Mouse (Mus musculus) cerebellum, postnatal 4 days (tissue): ENCODE data around the gene Mark4.

Experiments
- DNase-seq, 2 experiments: peaks; one replicate each; pipeline ENCODE4 v3.0.0; 2022; ENCODE audit warnings: low spot score in 2 of 2, mixed read lengths in 1 of 2

Gene Mark4

DNA sequence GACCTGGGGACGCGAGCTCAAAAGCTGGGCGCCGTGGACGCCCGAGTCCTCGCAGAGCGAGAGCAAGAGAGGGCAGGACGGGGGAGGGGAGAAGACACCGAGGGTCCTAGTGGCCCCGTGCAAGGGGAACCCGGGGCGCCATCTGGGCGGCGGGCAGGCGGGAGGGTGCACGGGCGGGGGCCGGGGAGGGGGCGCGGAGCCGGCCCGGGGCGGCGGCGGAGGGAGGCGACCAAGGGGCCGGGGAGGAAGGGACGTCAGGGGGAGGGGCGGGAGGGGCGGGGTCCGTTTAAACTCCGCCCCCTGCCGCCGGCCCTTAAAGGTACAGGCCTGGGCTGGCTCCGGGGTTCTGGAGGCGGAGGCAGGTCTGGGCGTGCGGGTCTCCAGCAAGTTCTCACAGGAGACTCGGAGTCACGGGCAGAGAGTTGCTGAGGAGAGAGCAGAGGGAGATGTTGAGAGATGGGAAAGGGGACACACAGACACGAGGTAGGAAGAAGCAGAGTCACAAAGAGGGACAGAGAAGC lies at the start of gene Mark4:
Gene Mark4, minus strand, starts transcription at position 231 of the 521 bp plus-strand sequence.
- peak; percentile 58 to 77 for DNase-seq

DNA sequence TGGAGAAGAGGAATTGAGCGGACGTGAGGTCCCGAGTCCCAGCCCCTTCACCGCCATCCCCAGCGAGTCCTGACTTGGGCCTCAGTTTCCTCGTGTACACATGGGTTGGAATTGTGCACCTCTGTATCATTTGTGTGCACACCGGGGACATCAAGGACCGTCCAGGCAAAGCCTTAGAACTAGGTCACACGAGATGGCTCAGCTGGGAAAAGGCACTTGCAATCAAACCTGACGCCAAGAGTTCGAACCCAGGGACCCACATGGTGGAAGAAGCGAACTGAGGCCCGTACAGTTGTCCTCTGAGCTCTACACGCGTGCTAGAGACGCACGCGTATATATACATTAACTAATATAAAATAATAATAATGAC lies 49.0 kb upstream of the Mark4 start:
- DNase-seq = no peak

GRCm38 (mm10) chr7:19506969-19507611 lies 48.5 kb upstream of the Mark4 start:
- peak; percentile 59 to 70 for DNase-seq

DNA sequence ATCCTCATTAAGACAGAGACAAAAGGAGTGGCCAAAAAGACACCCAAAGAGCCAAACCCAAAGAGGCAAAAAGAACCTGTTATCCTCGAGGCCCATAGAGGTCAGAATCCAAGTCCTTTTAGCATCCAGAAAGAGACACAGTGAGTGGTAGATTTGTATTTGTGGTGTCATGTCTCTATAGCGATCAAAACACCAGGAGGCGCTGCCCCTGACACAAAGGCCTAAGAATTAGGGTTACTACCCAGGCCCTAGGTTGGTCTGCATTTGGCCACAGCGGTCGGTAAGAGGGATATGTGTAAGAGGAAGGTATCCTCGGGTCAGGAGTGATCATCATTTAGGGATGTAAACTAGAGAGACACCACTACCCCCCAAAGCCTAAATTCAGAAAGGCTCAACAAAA lies 47.7 kb upstream of the Mark4 start:
- no peak for DNase-seq

DNA sequence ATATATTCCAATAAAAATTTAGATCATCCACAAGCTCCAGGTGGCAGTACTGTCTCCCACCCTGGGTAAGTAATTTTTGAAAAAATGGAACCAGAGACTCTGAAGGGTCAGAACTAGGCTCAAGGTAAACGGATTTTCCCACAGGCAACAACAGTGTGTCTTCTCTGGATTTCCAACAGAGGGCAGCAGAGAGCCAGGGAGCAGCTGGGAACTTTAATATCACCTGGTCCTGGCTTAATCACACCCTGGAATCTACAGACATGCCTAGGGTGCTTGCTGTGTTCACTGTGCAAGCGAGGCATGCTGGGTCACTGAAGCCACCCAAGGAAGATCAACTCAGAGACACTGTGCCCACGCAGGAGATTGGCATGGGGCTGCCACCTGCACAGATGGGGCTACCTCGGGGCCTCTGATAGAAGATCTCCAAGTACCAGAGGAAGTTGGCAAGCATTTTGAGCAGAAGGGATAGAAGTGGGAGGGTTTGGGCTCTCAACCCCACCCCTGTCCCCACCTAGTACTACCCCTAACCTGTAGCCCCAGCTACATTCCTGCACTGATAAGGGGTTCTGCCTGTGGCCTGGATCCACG lies 45.0 kb upstream of the Mark4 start:
- peak in 1 of 2 experiments; percentile 40 for DNase-seq

DNA sequence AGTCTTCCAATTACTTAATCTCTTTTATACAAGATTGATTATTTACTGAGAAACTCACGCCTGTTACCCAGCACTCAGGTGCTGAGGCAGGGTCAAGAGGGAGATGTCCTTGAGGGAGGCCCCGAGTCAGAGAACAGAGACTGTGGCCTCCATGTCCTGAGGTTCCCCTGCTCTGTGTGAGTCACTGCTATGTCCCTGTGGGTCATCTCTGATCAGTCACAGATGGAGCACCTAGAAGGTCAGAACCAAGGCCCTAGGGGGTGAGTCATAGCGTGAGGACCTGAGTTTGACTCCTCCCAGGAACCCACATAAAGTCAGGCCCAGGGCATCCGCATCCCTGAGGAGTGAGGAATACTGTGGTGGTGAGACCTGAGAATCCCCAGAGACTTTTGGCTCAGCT lies 43.0 kb upstream of the Mark4 start:
- DNase-seq = no peak

GRCm38 (mm10) chr7:19500420-19501363 lies 42.1 kb upstream of the Mark4 start:
- no peak for DNase-seq

- no peak for DNase-seq
Measured at GRCm38 (mm10) chr7:19498326-19498725, 39.7 kb upstream of the Mark4 start.

GRCm38 (mm10) chr7:19496214-19496555 lies 37.6 kb upstream of the Mark4 start:
- DNase-seq = no peak

DNA sequence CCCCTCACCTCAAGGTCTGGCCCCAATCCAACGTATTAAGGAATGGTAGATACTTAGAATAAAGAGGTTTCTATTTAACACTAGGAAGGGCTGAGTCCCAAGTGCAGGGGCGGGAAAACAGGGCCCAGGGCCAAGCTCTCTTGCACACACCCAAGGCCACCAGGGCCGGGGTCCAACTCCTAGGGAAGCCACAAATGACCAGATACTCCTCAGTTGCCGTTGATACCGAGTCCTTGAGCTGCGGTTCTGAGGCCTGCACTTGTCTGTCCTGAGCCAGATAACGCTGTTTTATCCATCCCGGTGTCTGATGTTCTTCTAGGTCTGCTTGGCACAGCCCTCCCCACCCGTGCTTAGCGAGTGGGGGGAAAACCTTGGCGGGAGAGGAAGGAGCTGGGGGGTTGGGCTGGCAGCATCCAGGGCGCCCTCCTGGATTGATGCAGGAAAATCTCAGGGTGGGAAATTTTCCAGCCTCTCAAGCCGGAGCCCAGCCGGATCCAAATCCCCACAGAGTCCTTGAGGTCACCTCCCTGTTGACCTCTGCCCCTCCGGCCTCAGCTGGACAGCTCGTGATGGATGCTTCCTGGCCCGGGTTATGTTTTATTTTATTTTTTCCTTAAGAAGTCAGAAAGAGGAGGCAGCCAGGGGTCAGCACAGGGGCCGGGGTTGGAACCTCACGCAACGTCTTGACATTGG lies 37.0 kb upstream of the Mark4 start:
- no peak for DNase-seq

DNA sequence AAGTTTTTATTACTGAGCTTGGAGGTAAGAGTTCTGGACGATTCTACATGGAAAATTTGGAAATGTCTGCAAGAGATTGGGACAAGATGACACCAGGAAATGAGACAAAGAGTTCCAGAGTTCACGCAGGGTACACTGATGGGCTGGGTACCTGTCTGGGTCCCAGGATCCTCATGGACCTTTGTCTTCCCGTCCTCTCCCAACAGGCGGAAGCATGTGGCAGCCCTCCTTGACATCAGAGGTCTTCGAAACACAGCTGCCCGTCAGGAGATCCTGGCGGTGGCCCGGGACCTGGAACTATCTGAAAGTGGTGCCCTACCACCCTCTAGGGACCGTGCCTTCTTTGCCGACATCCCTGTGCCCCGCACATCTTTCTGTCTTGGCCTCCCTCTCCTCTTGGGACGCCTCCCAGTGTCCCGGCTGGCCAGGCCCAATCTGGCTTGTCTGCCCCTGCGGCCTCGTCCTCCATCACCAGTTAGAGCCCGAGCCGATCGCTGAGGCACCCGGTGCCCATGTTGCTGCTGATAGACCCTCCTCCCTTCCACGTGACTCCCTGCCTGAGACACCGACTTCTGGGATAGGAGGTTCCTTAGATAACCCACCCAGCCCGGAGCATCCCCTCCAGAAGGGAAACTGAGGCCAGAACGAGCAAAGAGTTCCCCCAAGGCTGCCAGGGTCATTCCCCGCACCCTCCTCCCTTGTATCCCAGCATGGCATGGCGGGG lies 36.3 kb upstream of the Mark4 start:
- no peak for DNase-seq

DNA sequence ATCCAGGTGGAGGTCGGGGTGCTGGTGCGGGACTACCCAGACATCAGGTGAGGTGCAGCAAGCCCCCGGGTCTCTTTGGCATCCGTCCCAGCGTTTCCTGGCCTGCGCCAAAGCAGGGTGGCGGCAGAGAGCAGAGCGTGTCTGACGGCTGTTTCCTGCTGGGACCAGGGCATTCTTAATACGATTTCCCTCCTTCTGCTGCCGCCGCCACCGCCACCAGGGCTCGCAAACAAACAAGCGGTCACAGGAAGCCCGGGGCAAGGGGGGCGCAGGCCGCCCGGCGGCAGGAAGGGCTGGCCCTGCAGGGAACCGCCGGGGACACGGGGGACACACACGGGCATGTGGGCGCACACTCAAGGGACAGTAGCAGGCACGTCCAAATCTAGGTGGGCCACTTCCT lies 33.1 kb upstream of the Mark4 start:
- peak in 1 of 2 experiments; percentile 23 for DNase-seq

DNA sequence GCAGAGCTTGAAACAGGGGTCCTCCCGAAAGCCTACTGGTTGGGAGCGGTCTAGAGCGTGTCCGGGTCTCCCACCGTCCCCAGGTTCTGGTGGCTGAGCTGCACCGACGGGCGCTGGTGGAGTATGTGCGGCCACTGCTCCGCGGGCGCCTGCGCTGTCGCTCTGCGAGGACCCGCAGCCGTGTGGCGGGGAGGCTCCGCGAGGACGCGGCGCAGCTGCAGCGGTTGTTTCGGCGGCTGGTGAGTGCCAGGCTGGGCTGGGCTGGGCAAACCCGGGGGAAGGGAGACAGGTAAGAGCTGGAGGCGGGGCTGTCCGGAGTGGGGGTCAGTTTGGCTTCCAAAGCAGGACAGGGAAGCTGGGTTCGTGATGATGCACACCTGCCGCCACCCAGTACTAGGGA lies 30.9 kb upstream of the Mark4 start:
- DNase-seq = no peak

GRCm38 (mm10) chr7:19486549-19486948 lies 27.9 kb upstream of the Mark4 start:
- no peak for DNase-seq

GRCm38 (mm10) chr7:19485488-19485887 lies 26.9 kb upstream of the Mark4 start:
- DNase-seq = no peak

DNA sequence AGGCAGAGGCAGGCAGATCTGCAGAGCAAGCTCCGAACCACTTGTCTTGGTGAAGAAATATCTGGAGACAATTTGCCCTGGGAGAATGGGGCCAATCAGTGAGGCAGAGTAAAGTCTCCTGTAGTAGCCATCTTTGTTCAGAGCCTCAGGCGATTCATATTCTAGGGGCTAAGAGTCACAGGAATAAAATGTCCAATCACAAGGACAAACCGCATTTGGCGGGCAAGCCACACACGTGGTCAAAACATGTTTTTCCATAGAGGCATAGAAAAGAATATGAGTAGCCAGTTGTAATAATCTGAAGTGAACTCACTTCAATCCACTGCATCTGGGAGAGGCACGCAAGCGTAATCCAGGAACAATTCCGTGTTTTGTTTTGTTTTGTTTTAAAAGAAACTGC lies 24.7 kb upstream of the Mark4 start:
- no peak for DNase-seq

DNA sequence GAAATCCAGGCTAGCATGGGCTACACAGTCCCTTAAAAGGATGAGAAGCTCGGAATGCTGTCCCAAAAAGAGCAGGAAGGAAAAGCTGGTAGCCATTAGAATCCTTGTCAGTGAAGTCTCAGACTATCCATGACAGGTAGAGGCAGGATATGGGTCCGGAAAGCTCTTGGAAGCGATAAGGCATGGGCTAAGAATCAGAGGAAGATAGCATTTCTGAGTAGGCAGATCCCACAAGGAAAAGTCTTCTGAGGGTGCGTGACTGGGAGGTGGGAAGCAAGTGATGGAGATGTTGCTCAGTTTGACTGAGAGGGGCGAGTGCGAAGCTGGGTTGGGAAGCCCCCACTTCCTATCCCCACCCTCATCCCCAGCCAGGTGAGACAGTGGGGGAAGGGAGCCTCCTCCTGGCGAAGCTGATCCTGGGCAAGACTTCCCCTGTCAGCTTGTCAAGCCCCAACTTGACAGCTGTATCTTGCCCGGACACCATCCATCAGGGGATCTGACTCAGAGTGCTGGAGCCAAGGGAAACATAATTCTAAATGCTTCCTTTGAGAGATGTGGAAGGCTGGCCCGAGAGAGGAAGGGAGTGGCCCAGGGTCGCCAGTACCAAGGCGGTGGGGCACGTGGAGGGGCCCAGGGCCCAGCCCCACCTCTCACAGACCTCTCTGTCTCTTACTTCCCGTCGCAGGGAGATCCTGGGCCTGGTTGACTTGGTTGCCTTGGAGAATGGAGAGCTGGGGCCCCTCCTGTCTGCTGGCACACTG lies 19.2 kb upstream of the Mark4 start:
- no peak for DNase-seq

DNA sequence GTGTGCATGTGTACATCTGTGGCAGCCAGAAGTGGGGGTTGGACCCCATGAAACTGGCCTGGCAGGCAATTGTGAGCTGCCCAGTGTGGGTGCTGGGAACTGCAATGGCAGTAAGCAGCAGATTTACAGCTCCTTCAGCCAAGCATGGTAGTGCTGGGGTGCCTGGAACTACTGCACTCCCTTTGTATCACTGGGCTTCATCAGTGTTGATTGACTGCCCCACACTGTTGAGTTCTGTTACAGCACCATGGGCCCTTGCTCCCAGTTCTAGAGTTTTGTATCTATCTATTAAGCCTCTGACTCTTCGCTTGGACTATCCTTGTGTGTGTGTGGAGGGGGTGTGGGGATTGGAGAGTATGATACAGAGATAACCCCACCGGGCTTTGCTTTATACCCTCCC lies 18.5 kb upstream of the Mark4 start:
- DNase-seq = no peak

DNA sequence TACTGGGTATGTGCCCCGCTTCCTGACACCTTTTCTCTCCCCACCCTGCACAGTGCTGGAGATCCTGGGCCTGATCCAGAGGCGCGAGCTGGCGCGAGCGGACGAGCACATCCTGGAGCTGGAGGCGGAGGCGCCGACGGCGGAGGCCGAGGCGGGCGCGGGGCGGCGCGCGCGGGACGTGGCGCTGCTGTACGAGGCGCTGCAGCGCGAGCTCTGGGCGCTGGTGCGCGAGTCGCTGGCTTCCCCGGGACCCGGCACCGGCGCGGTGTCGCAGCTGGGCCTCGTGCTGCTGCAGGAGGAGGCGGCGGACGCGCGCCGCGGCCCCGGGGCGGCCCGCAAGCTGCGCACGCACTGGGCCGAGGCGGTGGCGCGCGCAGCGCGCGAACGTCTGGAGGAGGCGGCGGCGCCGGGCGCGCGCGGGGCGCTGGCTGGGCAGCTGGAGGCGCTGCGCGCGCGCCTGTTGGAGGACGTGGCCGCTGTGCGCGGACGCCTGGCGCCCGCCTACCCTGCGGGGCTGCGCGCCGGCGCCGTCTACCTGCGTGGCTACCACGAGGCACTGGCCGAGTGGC lies 15.3 kb upstream of the Mark4 start:
- peak; percentile 47 to 76 for DNase-seq

DNA sequence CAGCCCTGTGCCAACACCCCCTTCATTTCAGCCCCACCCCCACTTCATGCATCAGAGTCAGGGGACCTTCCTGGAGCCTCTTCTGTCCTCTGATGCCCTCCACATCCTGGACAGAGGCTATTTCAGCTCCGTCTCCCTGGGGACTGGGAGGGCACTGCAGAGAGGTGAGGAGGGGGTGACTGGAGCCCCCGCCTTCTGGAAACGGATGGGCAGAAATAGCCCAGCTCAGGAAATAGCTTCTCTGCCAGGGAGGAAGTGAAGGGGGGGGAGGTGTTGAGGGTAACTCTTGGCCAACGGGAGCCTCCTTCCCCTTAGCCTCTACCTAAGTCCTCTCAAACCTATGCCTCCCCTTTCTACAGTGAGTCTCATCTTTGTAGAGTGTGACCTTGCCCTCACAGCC lies 13.8 kb upstream of the Mark4 start:
- no peak for DNase-seq
